Comparison of ENCODE assay signal across 8 mouse cellular contexts in the genomic region with DNA sequence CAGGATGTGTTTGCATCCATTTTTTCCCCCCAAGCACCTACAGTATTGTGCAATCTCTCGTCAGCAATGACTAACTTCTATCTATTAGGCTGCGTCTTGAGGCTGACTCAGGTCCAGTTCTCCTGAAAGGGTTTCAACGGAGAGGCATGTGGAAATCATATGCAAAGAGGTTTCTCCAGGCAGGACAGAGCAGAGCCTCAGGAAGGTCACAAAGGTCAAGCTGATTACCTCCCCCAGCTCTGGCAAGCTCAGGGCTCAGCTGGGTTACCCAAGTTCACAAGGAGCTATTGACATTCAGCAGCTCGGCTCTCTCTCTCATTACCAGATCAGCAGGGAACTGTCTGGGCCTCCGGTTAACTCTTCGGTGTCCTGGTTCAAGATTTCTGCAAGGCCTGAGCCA.
DNase-seq lines count a peak whose midpoint lies in the region; ATAC-seq and TF ChIP-seq lines count a peak whose summit lies in the region.

No protein-coding gene starts in this region.

- H3K27me3 ChIP-seq in heart, embryonic 14.5 days (ENCODE audit: control insufficient read depth, insufficient read depth, low read length) = no peaks in the 10 kb centered on the region
- H3K27me3 ChIP-seq in kidney, postnatal 0 days (ENCODE audit: insufficient read depth, low read length) = no peaks in the 10 kb centered on the region

- TF ChIP-seq CTCF in kidney, postnatal 0 days (IDR thresholded peaks at IDR 0.05; ENCODE audit: low read depth) = no peak

- peaks cover 3 to 11% of the 10 kb centered on the region in 2 experiments for H3K4me1 ChIP-seq in heart, embryonic 14.5 days (ENCODE audit: control insufficient read depth in 2 of 2, insufficient read depth in 2 of 2, low read length in 2 of 2)
- H3K4me1 ChIP-seq in kidney, postnatal 0 days (replicated peaks; ENCODE audit: insufficient read depth, low read length) = no peaks in the 10 kb centered on the region

- H3K4me2 ChIP-seq in heart, embryonic 14.5 days (ENCODE audit: low read length) = no peak overlapping the region; the same call in 1 of the 2 replicates
- no peak overlapping the region for H3K4me2 ChIP-seq in kidney, postnatal 0 days (ENCODE audit: low read length)

- DNase-seq in adrenal gland, postnatal 14 days = peak; percentile 33
- DNase-seq in adrenal gland, postnatal 25 days = no peak
- peak; percentile 80 for DNase-seq in embryo, embryonic 9.5 days (ENCODE audit: extremely low spot score)
- DNase-seq in kidney, postnatal 0 days (ENCODE audit: low spot score) = peak; percentile 36
- no peak for DNase-seq in layer of hippocampus, adult 18-20 months (ENCODE audit: low spot score in 2 of 2)

- 0 out of 2 replicates have a peak, but pooled peaks have one; percentile 68 for ATAC-seq in heart, embryonic 14.5 days (ENCODE audit: insufficient number of reproducible peaks, insufficient read depth, low FRiP score, low read depth)
- peak; percentile 82 for ATAC-seq in kidney, postnatal 0 days (replicated peaks; ENCODE audit: low FRiP score, low read depth)
- peak; percentile 59 for ATAC-seq in megakaryocyte progenitor cell, adult 5-6 weeks (replicated peaks; ENCODE audit: poor library complexity)
- no peak for ATAC-seq in frontal cortex, adult (ENCODE audit: low TSS enrichment)

- 7% methylated on average over 6 of the region's 6 CpGs for WGBS in heart, embryonic 14.5 days
- 23% methylated on average over 6 of the region's 6 CpGs for WGBS in kidney, postnatal 0 days

- no peak overlapping the region for H3K4me3 ChIP-seq in heart, embryonic 14.5 days (ENCODE audit: control insufficient read depth in 1 of 2, insufficient read depth in 1 of 2, low read depth in 1 of 2, low read length in 2 of 2)
- no peak overlapping the region for H3K4me3 ChIP-seq in kidney, postnatal 0 days (replicated peaks; ENCODE audit: low read depth, low read length)

- no peaks in the 10 kb centered on the region for H3K36me3 ChIP-seq in heart, embryonic 14.5 days (ENCODE audit: control insufficient read depth, insufficient read depth, low read length)
- H3K36me3 ChIP-seq in kidney, postnatal 0 days (ENCODE audit: insufficient read depth, low read length) = no peaks in the 10 kb centered on the region

- H3K9me3 ChIP-seq in heart, embryonic 14.5 days (ENCODE audit: control insufficient read depth, low read length) = no peaks in the 10 kb centered on the region
- H3K9me3 ChIP-seq in kidney, postnatal 0 days (replicated peaks; ENCODE audit: low read length) = no peaks in the 10 kb centered on the region

- no peak overlapping the region for H3K9ac ChIP-seq in heart, embryonic 14.5 days (ENCODE audit: low read length)
- no peak overlapping the region for H3K9ac ChIP-seq in kidney, postnatal 0 days (ENCODE audit: low read depth, low read length)

- H3K27ac ChIP-seq in heart, embryonic 14.5 days (replicated peaks in 1 of 2; ENCODE audit: control insufficient read depth in 1 of 2, insufficient read depth in 1 of 2, low read depth in 2 of 2, low read length in 2 of 2) = no peak overlapping the region
- H3K27ac ChIP-seq in kidney, postnatal 0 days = no peak overlapping the region

Comparison
In these comparisons a context has a peak if more than half of its experiments do, and no peak if none do; other contexts are left out.
1. DNase-seq: peak in adrenal gland, postnatal 14 days (single experiment), embryo, embryonic 9.5 days (single experiment) and kidney, postnatal 0 days (single experiment); none in adrenal gland, postnatal 25 days (single experiment) and layer of hippocampus, adult 18-20 months (0 of 2).